Mouse (Mus musculus): ENCODE measurements around the gene Krt4. TPM values are rescaled to one million over a fixed set of nuclear protein-coding genes. Genes with fewer than 3 reads are reported as not detected.

Gene Krt4
- total RNA-seq (2023): not detected

GRCm38 (mm10) chr15:101924635-101925034, at the start of gene Krt4:
TSS of gene Krt4 (minus strand) at chr15:101924735.

GRCm38 (mm10) chr15:101954187-101954586, 29.7 kb upstream of the Krt4 start, which contains the start of gene Krt78:
TSS of gene Krt78 (minus strand) at chr15:101954287.

GRCm38 (mm10) chr15:101940274-101940829, 15.8 kb upstream of the Krt4 start, which contains the start of gene Krt79:
TSS of gene Krt79 (minus strand) at chr15:101940324.

GRCm38 (mm10) chr15:101892820-101893219, 31.7 kb downstream of the Krt4 start, which contains the start of gene Krt76:
TSS of gene Krt76 (minus strand) at chr15:101892920.

GRCm38 (mm10) chr15:101869431-101869830, 55.1 kb downstream of the Krt4 start, which contains the start of gene Krt77:
TSS of gene Krt77 (minus strand) at chr15:101869705.

Other genes with a start within 250 kb of the Krt4 start
- not detected for gene Krt6b, start 244.4 kb downstream of the Krt4 start, total RNA-seq (2023)
- not detected for gene Krt6a, start 230.4 kb downstream of the Krt4 start, total RNA-seq (2023)
- gene Krt5, start 211.8 kb downstream of the Krt4 start, total RNA-seq (2023): 0.50 TPM
- gene Krt71, start 181.6 kb downstream of the Krt4 start, total RNA-seq (2023): not detected
- gene Krt72, start 138.3 kb downstream of the Krt4 start, total RNA-seq (2023): not detected
- gene Krt73, start 122.4 kb downstream of the Krt4 start, total RNA-seq (2023): not detected
- gene Krt2, start 106.6 kb downstream of the Krt4 start, total RNA-seq (2023): not detected
- 0.38 TPM for gene Krt1, start 73.9 kb downstream of the Krt4 start, total RNA-seq (2023)
- gene Krt77, start 55.0 kb downstream of the Krt4 start, total RNA-seq (2023): not detected
- not detected for gene Krt76, start 31.8 kb downstream of the Krt4 start, total RNA-seq (2023)
- not detected for gene Krt79, start 15.6 kb upstream of the Krt4 start, total RNA-seq (2023)
- not detected for gene Krt78, start 29.6 kb upstream of the Krt4 start, total RNA-seq (2023)
- 1.2 TPM for gene Krt8, start 79.7 kb upstream of the Krt4 start, total RNA-seq (2023)
- 1.6 TPM for gene Krt18, start 103.4 kb upstream of the Krt4 start, total RNA-seq (2023)
- 252 TPM for gene Eif4b, start 149.0 kb upstream of the Krt4 start, total RNA-seq (2023)
- 1.5 TPM for gene Tns2, start 175.7 kb upstream of the Krt4 start, total RNA-seq (2023)
- 30.4 TPM for gene Spryd3, start 211.5 kb upstream of the Krt4 start, total RNA-seq (2023)
- gene Igfbp6, start 219.6 kb upstream of the Krt4 start, total RNA-seq (2023): 7.7 TPM
- gene Soat2, start 225.8 kb upstream of the Krt4 start, total RNA-seq (2023): 1.1 TPM